Mouse (Mus musculus): ENCODE results near the gene Shroom4. TPM values are rescaled to one million over a fixed set of nuclear protein-coding genes. Genes with fewer than 3 reads are reported as not detected.
"Not testable (repeated sequence)": the region's sequence is repeated elsewhere in the genome, so short reads cannot be mapped to it uniquely, and the experiment has no call there.

The Shroom4 gene
- total RNA-seq (2021) = 10 to 100 TPM; 19.7 to 28.7 TPM
- long read RNA-seq, experiment 1 = 0 reads
- long read RNA-seq, experiment 2, partial matches to known transcripts = 4 of 8 reads
- long read RNA-seq, experiment 2, other reads (novel, unspliced or antisense) = 4 of 8 reads

DNA sequence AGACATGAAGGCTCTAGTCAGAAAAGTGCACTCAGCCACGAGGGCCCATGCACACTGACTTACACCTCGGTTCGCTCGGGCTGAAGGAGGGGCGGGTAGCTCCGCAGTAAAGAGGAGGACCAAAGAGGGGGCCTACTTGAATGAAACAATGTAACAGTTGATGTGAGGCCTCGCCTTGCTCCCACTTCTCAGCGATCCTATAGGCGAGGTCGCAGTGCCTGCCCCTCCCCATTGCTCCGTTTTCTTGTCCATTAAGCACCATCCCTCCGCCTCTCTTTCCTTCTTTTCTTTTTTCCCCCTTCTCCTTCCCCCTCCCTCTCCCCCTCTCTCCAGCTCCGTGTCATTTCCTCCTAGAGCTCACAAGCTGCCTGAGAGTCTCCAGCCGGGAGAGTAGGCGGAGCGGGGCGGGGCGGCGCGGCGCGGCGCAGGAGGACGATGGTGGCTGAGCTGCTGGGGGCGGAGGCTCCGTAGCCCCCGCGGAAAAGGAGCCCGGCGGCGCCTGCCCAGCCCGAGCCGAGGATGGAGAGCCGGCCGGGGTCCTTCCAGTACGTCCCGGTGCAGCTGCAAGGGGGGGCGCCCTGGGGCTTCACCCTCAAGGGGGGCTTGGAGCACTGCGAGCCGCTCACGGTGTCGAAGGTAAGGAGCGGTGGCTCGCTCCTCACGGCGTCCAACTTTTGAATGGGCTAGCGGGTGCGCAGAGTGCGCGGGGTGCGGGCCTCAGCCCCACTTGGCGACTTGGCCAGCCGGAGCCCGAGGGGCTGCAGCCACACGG is at the start of gene Shroom4:
Shroom4 (plus strand) TSS at position 229 of the 772 bp plus-strand sequence.
- DNase-seq (ENCODE audit: low spot score in 2 of 2) = peak; percentile 13 to 26

GRCm38 (mm10) chrX:6356876-6357275 is 42.8 kb upstream of the Shroom4 start:
- no peak for DNase-seq (ENCODE audit: low spot score in 2 of 2)

DNA sequence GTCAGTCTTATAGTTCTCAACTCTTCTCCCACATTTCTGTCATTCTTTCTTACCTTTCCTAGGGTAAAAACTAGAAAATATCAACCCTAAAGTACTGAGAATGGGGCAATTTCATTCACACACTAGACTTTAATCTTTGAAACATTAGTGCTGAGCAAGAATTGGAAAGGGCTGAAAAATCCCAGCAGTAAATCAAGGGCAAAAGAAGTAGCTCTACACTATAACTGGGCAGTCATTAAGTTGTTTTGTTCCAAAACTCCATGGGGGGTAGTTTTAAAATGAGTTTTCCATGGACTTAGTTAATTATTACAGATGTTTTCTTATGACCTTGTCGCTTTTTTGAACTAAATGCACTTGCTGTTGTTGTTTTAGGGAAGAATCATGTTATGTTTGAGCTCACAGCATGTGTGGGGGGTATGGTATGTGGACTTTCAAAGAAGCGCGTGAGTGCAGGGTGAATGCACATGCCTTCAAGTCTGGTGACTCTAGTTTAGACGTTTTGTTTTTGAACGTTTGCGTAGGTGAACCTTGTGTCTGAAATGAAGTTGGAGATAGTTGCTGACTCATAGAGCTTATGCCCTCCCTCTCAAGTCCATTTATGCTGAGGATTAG is 42.0 kb upstream of the Shroom4 start:
- no peak for DNase-seq (ENCODE audit: low spot score in 2 of 2)

GRCm38 (mm10) chrX:6368822-6369221 is 30.8 kb upstream of the Shroom4 start:
- no peak for DNase-seq (ENCODE audit: low spot score in 2 of 2)

GRCm38 (mm10) chrX:6370706-6371105 is 28.9 kb upstream of the Shroom4 start:
- no peak for DNase-seq (ENCODE audit: low spot score in 2 of 2)

- DNase-seq (ENCODE audit: low spot score in 2 of 2) = no peak
Measured at GRCm38 (mm10) chrX:6393861-6394260, 5.8 kb upstream of the Shroom4 start.

GRCm38 (mm10) chrX:6399193-6399592 is 461 bp upstream of the Shroom4 start:
- no peak for DNase-seq (ENCODE audit: low spot score in 2 of 2)

GRCm38 (mm10) chrX:6400398-6401020 is 855 bp downstream of the Shroom4 start:
- no peak for DNase-seq (ENCODE audit: low spot score in 2 of 2)

- DNase-seq (ENCODE audit: low spot score in 2 of 2) = no peak
Measured at GRCm38 (mm10) chrX:6402921-6403320, 3.3 kb downstream of the Shroom4 start.

GRCm38 (mm10) chrX:6409114-6409513 is 9.5 kb downstream of the Shroom4 start:
- DNase-seq (ENCODE audit: low spot score in 2 of 2) = no peak

DNA sequence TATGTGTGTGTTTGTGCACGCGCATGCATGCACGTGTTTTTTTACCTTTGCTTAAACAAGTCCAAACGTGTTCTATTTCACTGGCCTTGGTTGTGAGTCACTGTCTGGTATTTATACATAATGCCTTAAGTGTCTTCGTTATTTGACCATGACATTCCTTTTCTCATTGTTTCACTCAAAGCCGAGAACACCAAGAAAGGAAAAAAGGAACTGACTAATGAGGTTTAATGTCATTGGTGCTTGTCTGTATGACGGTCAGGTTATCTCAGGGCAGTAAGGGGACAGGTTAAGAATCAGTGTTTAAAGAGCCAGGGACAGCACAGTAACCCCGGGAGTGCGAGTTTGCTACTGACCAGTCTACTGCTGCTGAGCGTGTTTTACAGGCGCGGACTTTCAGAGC is 15.8 kb downstream of the Shroom4 start:
- DNase-seq (ENCODE audit: low spot score in 2 of 2) = no peak

- DNase-seq (ENCODE audit: low spot score in 2 of 2) = no peak
Measured at GRCm38 (mm10) chrX:6415936-6416335, 16.3 kb downstream of the Shroom4 start.

- no peak for DNase-seq (ENCODE audit: low spot score in 2 of 2)
Measured at GRCm38 (mm10) chrX:6418140-6418539, 18.5 kb downstream of the Shroom4 start.

DNA sequence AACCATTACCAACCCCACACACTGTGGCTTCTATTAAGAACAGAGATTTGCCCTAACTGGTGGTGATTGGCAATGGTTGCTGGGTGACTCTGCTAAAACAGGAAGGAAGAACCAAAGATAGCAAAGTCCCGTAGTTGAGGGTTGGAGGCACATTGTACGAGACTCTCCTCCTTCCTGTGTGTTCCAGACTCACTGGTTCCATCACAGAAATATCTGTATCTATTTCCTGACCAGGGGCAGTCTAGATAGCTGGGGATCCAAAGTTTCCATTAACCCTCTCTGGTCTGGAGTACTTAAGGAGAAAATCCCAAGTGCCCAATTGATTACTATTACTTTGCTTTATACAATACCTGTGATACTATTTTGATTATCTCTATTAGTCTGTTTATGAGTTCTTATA is 35.6 kb downstream of the Shroom4 start:
- DNase-seq (ENCODE audit: low spot score in 2 of 2) = no peak

DNA sequence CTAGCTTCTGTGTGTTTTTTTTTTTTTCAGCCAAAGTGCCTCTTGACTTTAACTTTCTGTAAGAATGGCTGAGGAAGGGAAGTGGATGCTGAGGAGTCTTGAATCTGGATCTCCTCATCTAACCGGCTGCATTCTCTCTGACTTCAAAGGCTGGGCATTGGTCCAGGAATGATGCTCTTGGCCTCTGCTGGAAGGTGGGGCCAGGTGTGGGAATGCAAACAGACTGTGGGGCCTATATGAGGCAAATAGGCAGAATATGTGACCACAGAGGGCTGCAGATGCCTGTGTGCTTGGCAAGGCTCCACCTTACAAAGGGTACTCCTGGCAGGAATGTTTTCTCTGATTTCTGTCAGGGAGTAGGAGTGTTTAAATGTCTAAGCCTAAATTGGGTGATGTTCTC is 46.8 kb downstream of the Shroom4 start:
- no peak for DNase-seq (ENCODE audit: low spot score in 2 of 2)

DNA sequence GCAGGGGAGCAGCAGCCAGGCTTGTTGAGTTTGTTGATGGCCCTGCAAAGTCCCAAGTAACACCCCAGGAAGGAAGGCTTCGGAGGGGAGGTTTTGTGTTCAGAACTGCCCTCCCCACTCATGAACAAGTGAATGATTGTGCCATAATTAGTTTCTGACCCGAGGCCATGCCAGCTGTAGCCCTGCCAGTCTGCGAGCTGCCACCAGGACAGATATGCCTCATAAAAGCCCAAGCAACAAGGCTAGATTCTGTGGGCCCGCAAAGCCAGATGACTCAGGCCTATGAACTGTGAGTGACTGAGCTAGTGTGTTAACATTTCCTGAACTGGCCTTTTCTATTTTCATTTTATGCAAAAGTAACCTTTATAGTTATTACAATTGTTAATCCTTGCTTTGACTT is 48.3 kb downstream of the Shroom4 start:
- peak in 1 of 2 experiments; percentile 2 for DNase-seq (ENCODE audit: low spot score in 2 of 2)

DNA sequence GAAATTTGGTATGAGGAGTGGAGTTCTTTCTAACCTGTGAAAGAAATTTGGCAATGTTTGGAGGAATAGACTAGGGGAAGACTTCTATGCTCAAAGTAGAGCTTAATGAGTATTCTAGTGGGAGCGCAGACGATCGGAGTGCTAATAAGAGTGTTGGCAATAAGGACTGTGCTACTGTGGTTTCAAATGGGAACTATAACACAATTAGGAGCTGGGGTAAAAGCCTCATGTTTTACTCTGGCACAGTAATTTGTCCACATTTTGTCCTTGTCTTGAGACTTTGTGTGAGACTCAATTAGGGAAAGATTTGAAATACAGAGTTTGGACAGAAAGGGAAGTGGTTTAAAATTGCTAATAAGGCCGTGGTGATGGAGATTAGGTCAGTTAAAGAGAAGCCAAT is 53.6 kb downstream of the Shroom4 start:
- no peak for DNase-seq (ENCODE audit: low spot score in 2 of 2)

- not testable (repeated sequence) for DNase-seq (ENCODE audit: low spot score in 2 of 2)
Measured at GRCm38 (mm10) chrX:6469251-6469650, 69.6 kb downstream of the Shroom4 start.

DNA sequence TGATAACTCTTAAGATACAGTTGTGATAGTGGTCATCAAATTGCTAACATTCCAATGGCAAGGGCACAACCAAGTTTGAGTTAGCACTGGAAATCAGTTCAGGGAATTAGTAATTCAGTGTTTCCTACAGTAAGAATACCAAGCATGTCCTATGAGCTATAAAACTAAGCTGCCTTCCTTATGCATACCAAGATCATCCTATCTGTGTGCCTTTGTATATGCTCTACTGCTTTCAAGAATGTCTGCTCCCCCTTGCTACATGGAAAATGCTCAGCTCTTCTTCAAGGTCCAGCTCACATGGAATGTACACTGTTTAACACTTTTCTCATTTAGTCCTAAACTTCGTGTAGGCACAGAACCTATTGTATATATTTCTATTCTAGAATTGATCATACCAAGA is 72.9 kb downstream of the Shroom4 start:
- not testable (repeated sequence) for DNase-seq (ENCODE audit: low spot score in 2 of 2)

DNA sequence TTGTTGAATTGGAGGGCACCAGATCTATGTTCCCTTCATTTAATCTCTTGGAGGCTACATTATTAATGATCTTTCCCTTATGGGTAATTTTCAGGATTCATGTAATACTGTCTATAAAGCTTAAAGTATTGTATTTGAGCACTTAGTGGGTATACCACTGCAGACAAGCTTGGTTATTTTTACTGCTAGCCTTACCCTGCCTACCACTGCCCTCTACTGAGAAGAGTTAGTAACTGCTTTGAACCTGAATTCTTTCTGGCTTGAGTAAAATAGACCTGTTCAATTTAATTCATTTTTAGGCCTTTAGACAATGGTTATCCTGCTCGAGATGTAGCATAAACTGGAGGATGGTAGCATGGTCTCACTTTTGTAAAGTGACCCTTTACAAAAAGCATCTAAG is 75.5 kb downstream of the Shroom4 start:
- no peak for DNase-seq (ENCODE audit: low spot score in 2 of 2)

- no peak for DNase-seq (ENCODE audit: low spot score in 2 of 2)
Measured at GRCm38 (mm10) chrX:6482268-6482667, 82.6 kb downstream of the Shroom4 start.

DNA sequence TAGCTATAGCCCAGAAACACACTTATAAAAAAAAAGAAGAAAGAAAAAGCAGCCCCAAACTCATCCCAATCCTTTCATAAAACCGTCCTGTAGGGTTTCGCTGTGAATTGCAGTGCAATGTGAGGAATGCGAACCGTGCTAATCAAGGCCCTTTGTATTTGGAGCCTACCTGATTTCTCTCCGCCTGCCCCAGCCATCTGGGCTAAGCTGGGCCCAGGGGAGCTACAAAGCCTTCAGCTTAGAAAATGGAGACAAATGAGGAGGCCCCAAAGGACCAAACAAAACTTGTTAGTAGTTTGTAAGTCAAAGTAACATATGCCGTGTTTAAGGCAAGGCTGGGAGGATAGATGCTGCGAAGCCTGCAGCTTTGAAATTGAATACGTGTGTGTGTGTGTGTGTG is 84.2 kb downstream of the Shroom4 start:
- no peak for DNase-seq (ENCODE audit: low spot score in 2 of 2)
